8 mouse cellular contexts compared by ENCODE assay signal in genomic region chr1:82586713-82587399, GRCm38 (mm10). TPM values are rescaled to one million over a fixed set of nuclear protein-coding genes. Genes with fewer than 3 reads are reported as not detected.
A peak's percentile ranks its signal among the peaks of the same experiment; 100 is the strongest.
DNase-seq lines count a peak whose midpoint lies in the region; ATAC-seq and TF ChIP-seq lines count a peak whose summit lies in the region.

Col4a4 (minus strand) TSS chr1:82586849.
Col4a3 (plus strand) TSS chr1:82586921.

- no peaks in the 10 kb centered on the region; the same call in 1 of the 2 replicates for H3K27me3 ChIP-seq in ES-Bruce4 (ENCODE audit: control insufficient read depth, insufficient read depth, low read length, poor library complexity, severe bottlenecking)
- 0 out of 2 replicates have a peak, but pooled peaks cover 4% of the 10 kb centered on the region for H3K27me3 ChIP-seq in forebrain, embryonic 14.5 days (replicated peaks; ENCODE audit: control insufficient read depth, insufficient read depth, low read length)
- H3K27me3 ChIP-seq in limb, embryonic 10.5 days (ENCODE audit: low read depth, poor library complexity, severe bottlenecking), result peaks cover 39% of the 10 kb centered on the region
- peaks cover 13% of the 10 kb centered on the region for H3K27me3 ChIP-seq in midbrain, embryonic 14.5 days (ENCODE audit: control insufficient read depth, insufficient read depth, low read length)

- no peak for TF ChIP-seq POLR2A in ES-Bruce4 (IDR thresholded peaks at IDR 0.05; ENCODE audit: insufficient read depth, low read length)

- intact Hi-C loops in left cerebral cortex, postnatal 14 days (cut with DNase I), result no loop called here

- TF ChIP-seq CTCF in ES-Bruce4 (IDR thresholded peaks at IDR 0.05; ENCODE audit: low read depth, low read length), result no peak

- DNase-seq in forebrain, embryonic 14.5 days (ENCODE audit: low spot score), result peak; percentile 22
- DNase-seq in heart, postnatal 4 days, result peak; percentile 75
- DNase-seq in limb, embryonic 10.5 days (ENCODE audit: low spot score), result peak; percentile 44
- DNase-seq in midbrain, embryonic 14.5 days, result peak; percentile 37
- no peak for DNase-seq in left cerebral cortex, postnatal 14 days (ENCODE audit: low spot score in 2 of 2)
- DNase-seq in c-Kit-positive CD71-positive TER-119-positive erythroid progenitor cells, embryonic 14.5 days (ENCODE audit: low spot score), result no peak

- 6% methylated on average over 34 of the region's 34 CpGs for WGBS in forebrain, embryonic 14.5 days
- WGBS in limb, embryonic 10.5 days, result 3% methylated on average over 34 of the region's 34 CpGs
- WGBS in midbrain, embryonic 14.5 days, result 7% methylated on average over 34 of the region's 34 CpGs

- TF ChIP-seq EP300 in ES-Bruce4 (IDR thresholded peaks at IDR 0.05; ENCODE audit: insufficient read depth, low read depth, low read length), result no peak

- peak within 1 kb of the TSS; percentile 60 for H3K4me3 ChIP-seq in ES-Bruce4 (ENCODE audit: low read depth, low read length)
- peak within 1 kb of the TSS; percentile 26 for H3K4me3 ChIP-seq in forebrain, embryonic 14.5 days (ENCODE audit: low read depth, low read length)
- peak within 1 kb of the TSS; percentile 45 for H3K4me3 ChIP-seq in limb, embryonic 10.5 days
- H3K4me3 ChIP-seq in midbrain, embryonic 14.5 days (replicated peaks; ENCODE audit: low read depth, low read length), result peak within 1 kb of the TSS; percentile 26

- no peaks in the 10 kb centered on the region for H3K36me3 ChIP-seq in ES-Bruce4 (ENCODE audit: control insufficient read depth, insufficient read depth, low read length, poor library complexity, severe bottlenecking)
- no peaks in the 10 kb centered on the region for H3K36me3 ChIP-seq in forebrain, embryonic 14.5 days (ENCODE audit: control insufficient read depth, insufficient read depth, low read length)
- H3K36me3 ChIP-seq in limb, embryonic 10.5 days, result no peaks in the 10 kb centered on the region
- no peaks in the 10 kb centered on the region for H3K36me3 ChIP-seq in midbrain, embryonic 14.5 days (ENCODE audit: control insufficient read depth, insufficient read depth, low read length)

- peak; percentile 71 for ATAC-seq in cerebellum, adult (ENCODE audit: insufficient number of reproducible peaks, low FRiP score, low TSS enrichment)
- peak; percentile 52 for ATAC-seq in forebrain, embryonic 14.5 days
- peak; percentile 55; the same call in 1 of the 2 replicates for ATAC-seq in midbrain, embryonic 14.5 days (ENCODE audit: low FRiP score, low TSS enrichment)

- no peak within 1 kb of the TSS for H3K27ac ChIP-seq in ES-Bruce4 (ENCODE audit: insufficient read depth, low read length)
- no peak within 1 kb of the TSS for H3K27ac ChIP-seq in forebrain, embryonic 14.5 days (ENCODE audit: low read depth, low read length)
- peak within 1 kb of the TSS; percentile 42; the same call in 1 of the 2 replicates for H3K27ac ChIP-seq in limb, embryonic 10.5 days
- no peak within 1 kb of the TSS for H3K27ac ChIP-seq in midbrain, embryonic 14.5 days (replicated peaks; ENCODE audit: low read depth, low read length)

- no peaks in the 10 kb centered on the region for H3K9me3 ChIP-seq in ES-Bruce4 (replicated peaks; ENCODE audit: control insufficient read depth, insufficient read depth, low read length, poor library complexity, severe bottlenecking)
- no peaks in the 10 kb centered on the region for H3K9me3 ChIP-seq in forebrain, embryonic 14.5 days (replicated peaks; ENCODE audit: control insufficient read depth, low read length)
- H3K9me3 ChIP-seq in limb, embryonic 10.5 days (replicated peaks), result no peaks in the 10 kb centered on the region
- no peaks in the 10 kb centered on the region for H3K9me3 ChIP-seq in midbrain, embryonic 14.5 days (ENCODE audit: control insufficient read depth, low read length)

- H3K4me2 ChIP-seq in forebrain, embryonic 14.5 days (ENCODE audit: low read length), result peak within 1 kb of the TSS; percentile 59
- H3K4me2 ChIP-seq in midbrain, embryonic 14.5 days (ENCODE audit: low read length), result peak within 1 kb of the TSS; percentile 55

- peak within 1 kb of the TSS; percentile 26; the same call in 1 of the 2 replicates for H3K9ac ChIP-seq in ES-Bruce4 (ENCODE audit: low read depth, poor library complexity, severe bottlenecking)
- peak within 1 kb of the TSS; percentile 53 for H3K9ac ChIP-seq in forebrain, embryonic 14.5 days (ENCODE audit: low read length)
- no peak within 1 kb of the TSS for H3K9ac ChIP-seq in midbrain, embryonic 14.5 days (replicated peaks; ENCODE audit: low read length)

- H3K4me1 ChIP-seq in ES-Bruce4 (ENCODE audit: control insufficient read depth, insufficient read depth, low read length), result no peaks in the 10 kb centered on the region
- H3K4me1 ChIP-seq in forebrain, embryonic 14.5 days (ENCODE audit: control insufficient read depth, insufficient read depth, low read length), result peaks cover 8% of the 10 kb centered on the region
- peaks cover 10% of the 10 kb centered on the region for H3K4me1 ChIP-seq in limb, embryonic 10.5 days
- H3K4me1 ChIP-seq in midbrain, embryonic 14.5 days (ENCODE audit: control insufficient read depth, insufficient read depth, low read length), result 0 out of 2 replicates have a peak, but pooled peaks cover 8% of the 10 kb centered on the region

RNA-seq across cellular contexts. Expression of gene Col4a4, which starts in this region (rescaled TPM):
- 0.18 TPM in 1 of 2 replicates, not detected in the other for polyA plus RNA-seq in ES-Bruce4 (2011; ENCODE audit: insufficient read depth, insufficient read length, low read depth, missing spikeins)
- polyA plus RNA-seq in forebrain, embryonic 14.5 days (2014; fragmentation: Nextera tagmentation; extraction: Ambion mirVana), result 0.21 and 0.24 TPM in 2 replicates
- 1 to 10 TPM; 4.1 to 5.0 TPM for total RNA-seq in heart, postnatal 4 days (2021)
- 0.05 TPM in 1 of 2 replicates, not detected in the other for polyA plus RNA-seq in limb, embryonic 10.5 days (2016; fragmentation: Nextera tagmentation; extraction: Ambion mirVana)
- polyA plus RNA-seq in midbrain, embryonic 14.5 days (2014; fragmentation: Nextera tagmentation; extraction: Ambion mirVana), result 0.07 TPM in 2 replicates
- 1 to 10 TPM; 3.5 to 3.9 TPM for total RNA-seq in left cerebral cortex, postnatal 14 days (2021)

RNA-seq across cellular contexts. Expression of gene Col4a3, which starts in this region (rescaled TPM):
- polyA plus RNA-seq in ES-Bruce4 (2011; ENCODE audit: insufficient read depth, insufficient read length, low read depth, missing spikeins), result 0.08 TPM in 1 of 2 replicates, not detected in the other
- polyA plus RNA-seq in forebrain, embryonic 14.5 days (2014; fragmentation: Nextera tagmentation; extraction: Ambion mirVana), result 0.16 and 0.23 TPM in 2 replicates
- 1 to 10 TPM; 1.6 to 2.6 TPM for total RNA-seq in heart, postnatal 4 days (2021)
- 0.03 and 0.04 TPM in 2 replicates for polyA plus RNA-seq in limb, embryonic 10.5 days (2016; fragmentation: Nextera tagmentation; extraction: Ambion mirVana)
- polyA plus RNA-seq in midbrain, embryonic 14.5 days (2014; fragmentation: Nextera tagmentation; extraction: Ambion mirVana), result 0.08 and 0.14 TPM in 2 replicates
- 1 to 10 TPM; 1.3 to 1.8 TPM for total RNA-seq in left cerebral cortex, postnatal 14 days (2021)

Comparison
In these comparisons a context has a peak if more than half of its experiments do, and no peak if none do; other contexts are left out.
1. Peak in DNase-seq, ATAC-seq, H3K4me3 ChIP-seq, H3K9ac ChIP-seq and H3K4me2 ChIP-seq in forebrain, embryonic 14.5 days; RNA of the genes that start here not detected or under 1 TPM.
2. Peak in DNase-seq, H3K4me3 ChIP-seq and H3K27ac ChIP-seq in limb, embryonic 10.5 days; RNA of the genes that start here not detected or under 1 TPM.
3. Peak in DNase-seq, ATAC-seq, H3K4me3 ChIP-seq and H3K4me2 ChIP-seq in midbrain, embryonic 14.5 days; RNA of the genes that start here not detected or under 1 TPM.